Mouse (Mus musculus) midbrain, embryonic 14.5 days (tissue): ENCODE data around the gene Gm49776. TPM values are rescaled to one million over a fixed set of nuclear protein-coding genes. Genes with fewer than 3 reads are reported as not detected.
A peak's percentile ranks its signal among the peaks of the same experiment; 100 is the strongest.

Experiments used
- ATAC-seq: fragments of 200-750 bp; cut with Nextera tagmentation; 2 replicates; pipeline ENCODE4 v1.8.0; 2017; ENCODE audit warnings: moderate number of reproducible peaks, moderate library complexity; ENCODE audit not compliant: low FRiP score, low TSS enrichment
- DNase-seq: peaks from one replicate; pipeline ENCODE4 v3.0.0-alpha.2; 2015
- H3K27ac ChIP-seq: fragments of 300-500 bp; sonication (generic); replicated peaks from 2 replicates; pipeline ENCODE4 v1.5.1; 2014; ENCODE audit warnings: mild to moderate bottlenecking, low read depth, low read length, moderate library complexity
- H3K27me3 ChIP-seq: fragments of 300-500 bp; sonication (generic); 2 replicates; pipeline ENCODE4 v1.6.1; 2014; ENCODE audit warnings: low read length, control low read depth, mixed read lengths; ENCODE audit not compliant: control insufficient read depth, insufficient read depth
- H3K36me3 ChIP-seq: fragments of 300-500 bp; sonication (generic); 2 replicates; pipeline ENCODE4 v1.6.1; 2014; ENCODE audit warnings: low read length, control low read depth; ENCODE audit not compliant: control insufficient read depth, insufficient read depth
- H3K4me1 ChIP-seq: fragments of 300-500 bp; sonication (generic); 2 replicates; pipeline ENCODE4 v1.6.1; 2014; ENCODE audit warnings: mild to moderate bottlenecking, antibody characterized with exemption, low read length, control low read depth; ENCODE audit not compliant: control insufficient read depth, insufficient read depth
- H3K4me2 ChIP-seq: fragments of 300-500 bp; sonication (generic); 2 replicates; pipeline ENCODE4 v1.6.1; 2014; ENCODE audit warnings: mild to moderate bottlenecking, low read length, moderate library complexity
- H3K4me3 ChIP-seq: fragments of 300-500 bp; sonication (generic); replicated peaks from 2 replicates; pipeline ENCODE4 v1.5.1; 2014; ENCODE audit warnings: low read depth, low read length
- H3K9ac ChIP-seq: fragments of 300-500 bp; sonication (generic); replicated peaks from 2 replicates; pipeline ENCODE4 v1.6.1; 2014; ENCODE audit warnings: mild to moderate bottlenecking, low read length, moderate library complexity
- H3K9me3 ChIP-seq: fragments of 300-500 bp; sonication (generic); 2 replicates; pipeline ENCODE4 v1.6.1; 2016; ENCODE audit warnings: low read length, control low read depth, mixed read lengths; ENCODE audit not compliant: control insufficient read depth
- WGBS: fragments of 180-500 bp; shearing (Covaris S2); extraction: QIAGEN DNeasy Blood & Tissue Kit; methylation state at CpG from one replicate; pipeline ENCODE4 v1.1.7; 2014; 5-methylcytosine and 5-hydroxymethylcytosine counted together
- polyA plus RNA-seq: library from polyadenylated mRNA; unstranded; fragments of >200 nt; fragmentation: Nextera tagmentation; extraction: Ambion mirVana; gene quantifications from 2 replicates; pipeline ENCODE4 v1.2.1, GENCODE M21; 2014

Gene Gm49776
- polyA plus RNA-seq, 1 experiment from 2014 or later: 3.3 TPM

- Histone ChIP-seq H3K27me3 (no peaks in the 10 kb centered on the region), H3K4me1 (peaks cover 20% of the 10 kb centered on the region), H3K4me3 (no peak overlapping the region), H3K36me3 (peaks cover 77% of the 10 kb centered on the region), H3K27ac (no peak overlapping the region), H3K4me2 (no peak overlapping the region), H3K9me3 (no peaks in the 10 kb centered on the region), H3K9ac (no peak overlapping the region)
- 89% methylated on average over 6 of the region's 6 CpGs for WGBS
- ATAC-seq (no peak), DNase-seq (no peak)
Observed at GRCm38 (mm10) chr16:18252736-18253135, 5.4 kb downstream of the Gm49776 start.

GRCm38 (mm10) chr16:18250828-18251790, 7.0 kb downstream of the Gm49776 start:
- H3K4me2 ChIP-seq: peak overlapping the region; percentile 95
- peaks cover 71% of the 10 kb centered on the region for H3K36me3 ChIP-seq
- ATAC-seq: no peak
- no peaks in the 10 kb centered on the region for H3K27me3 ChIP-seq
- H3K4me3 ChIP-seq: 0 out of 2 replicates have a peak overlapping the region, but pooled peaks have one; percentile 88
- no peak overlapping the region for H3K27ac ChIP-seq
- peaks cover 34% of the 10 kb centered on the region for H3K4me1 ChIP-seq
- DNase-seq: no peak
- WGBS: 65% methylated on average over 10 of the region's 10 CpGs
- no peaks in the 10 kb centered on the region for H3K9me3 ChIP-seq
- peak overlapping the region; percentile 90 for H3K9ac ChIP-seq

DNA sequence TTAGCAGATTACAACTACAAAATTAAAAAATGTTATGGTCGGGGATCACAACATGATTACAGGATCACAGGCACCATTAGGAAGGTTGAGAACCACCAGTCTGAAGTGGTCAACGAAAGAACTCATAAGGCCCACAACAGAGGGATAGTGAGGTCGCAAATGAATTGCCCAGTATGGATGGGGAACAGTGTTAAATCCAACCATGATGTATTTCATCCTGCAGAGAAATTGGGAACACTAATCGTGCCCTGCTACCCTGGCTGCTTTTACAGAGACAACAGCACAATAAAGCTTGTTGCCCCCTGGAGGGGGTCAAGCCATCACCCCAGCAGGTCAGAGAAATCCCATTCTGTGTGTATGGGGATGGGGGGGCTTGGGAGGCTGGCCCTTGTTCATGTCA, 7.9 kb downstream of the Gm49776 start:
- Histone ChIP-seq H3K4me2 (peak overlapping the region; percentile 95), H3K4me1 (peaks cover 34% of the 10 kb centered on the region), H3K4me3 (peak overlapping the region; percentile 88), H3K27me3 (no peaks in the 10 kb centered on the region), H3K9ac (peak overlapping the region; percentile 90), H3K9me3 (no peaks in the 10 kb centered on the region), H3K36me3 (peaks cover 71% of the 10 kb centered on the region), H3K27ac (no peak overlapping the region)
- ATAC-seq (no peak), DNase-seq (no peak)
- whole genome bisulfite sequencing: 53% methylated on average over 4 of the region's 4 CpGs

GRCm38 (mm10) chr16:18249364-18249967, 8.7 kb downstream of the Gm49776 start:
- no peaks in the 10 kb centered on the region for H3K27me3 ChIP-seq
- H3K9ac ChIP-seq: peak overlapping the region; percentile 90
- no peaks in the 10 kb centered on the region for H3K9me3 ChIP-seq
- H3K27ac ChIP-seq: peak overlapping the region; percentile 92
- H3K4me1 ChIP-seq: peaks cover 34% of the 10 kb centered on the region
- ATAC-seq (no peak; the same call in 1 of the 2 replicates), DNase-seq (no peak)
- 9% methylated on average over 27 of the region's 27 CpGs for WGBS
- H3K4me3 ChIP-seq: peak overlapping the region; percentile 88
- H3K4me2 ChIP-seq: peak overlapping the region; percentile 95
- H3K36me3 ChIP-seq: peaks cover 70% of the 10 kb centered on the region

- DNase-seq (peak; percentile 99), ATAC-seq (peak; percentile 95)
- peaks cover 34% of the 10 kb centered on the region for H3K4me1 ChIP-seq
Observed at GRCm38 (mm10) chr16:18248433-18249363, 9.4 kb downstream of the Gm49776 start, which contains the start of the genes Trmt2a and Ranbp1. Gene Trmt2a (plus strand): TSS chr16:18248679. Gene Ranbp1 (minus strand): TSS chr16:18248732.

DNA sequence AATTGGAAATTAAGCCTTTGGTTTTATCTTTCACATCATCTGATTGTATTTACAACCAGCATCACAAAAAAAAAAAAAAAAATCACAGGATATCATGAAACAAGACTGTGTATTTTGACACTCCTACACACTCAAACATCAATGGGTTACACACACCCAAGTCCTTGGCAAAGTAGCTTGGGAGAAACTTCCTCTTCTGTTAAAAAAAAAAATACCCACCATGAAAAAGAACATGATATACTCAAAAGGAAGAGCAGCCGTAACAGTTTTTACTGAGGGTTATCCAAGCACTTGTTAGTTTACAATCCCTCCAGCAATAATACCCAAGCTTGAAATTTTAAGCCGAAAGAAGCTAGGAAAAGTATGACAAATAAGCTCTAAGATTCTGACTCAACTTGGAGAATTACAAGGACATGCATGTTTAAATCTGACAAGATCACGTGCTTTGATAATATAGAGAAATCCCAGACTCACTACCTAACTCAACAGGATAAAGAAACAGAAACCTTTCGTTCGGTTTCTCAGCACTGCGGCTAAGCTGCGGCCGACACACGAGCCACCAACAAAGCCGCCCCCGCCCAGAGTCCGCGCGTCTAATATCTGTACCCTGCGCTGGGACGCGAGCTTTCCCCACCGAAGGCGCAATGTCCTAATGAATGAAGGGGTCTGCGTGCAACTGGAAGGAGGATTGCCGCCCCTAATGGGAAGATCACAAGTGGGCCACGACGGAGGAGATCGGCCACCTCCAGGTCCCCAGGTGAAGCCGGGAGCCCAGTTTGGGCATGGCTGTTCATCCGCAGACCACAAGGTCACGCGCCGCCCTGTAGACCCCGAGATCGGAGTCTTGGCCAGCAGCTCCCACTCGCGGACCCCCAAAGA, 10.4 kb downstream of the Gm49776 start:
- DNase-seq (peak; percentile 57), ATAC-seq (peak; percentile 9; the same call in 1 of the 2 replicates)
- Histone ChIP-seq H3K27ac (peak overlapping the region; percentile 92), H3K36me3 (peaks cover 70% of the 10 kb centered on the region), H3K9me3 (no peaks in the 10 kb centered on the region), H3K4me2 (peak overlapping the region; percentile 95), H3K9ac (peak overlapping the region; percentile 90), H3K27me3 (no peaks in the 10 kb centered on the region), H3K4me3 (peak overlapping the region; percentile 88), H3K4me1 (peaks cover 34% of the 10 kb centered on the region)
- under 1% methylated on average over 33 of the region's 33 CpGs for WGBS

More at GRCm38 (mm10) chr16:18248433-18249363, 9.4 kb downstream of the Gm49776 start, which contains the start of the genes Trmt2a and Ranbp1:
- under 1% methylated on average over 101 of the region's 102 CpGs for WGBS
- peaks cover 70% of the 10 kb centered on the region for H3K36me3 ChIP-seq
- no peaks in the 10 kb centered on the region for H3K9me3 ChIP-seq
- H3K9ac ChIP-seq: peak within 1 kb of the TSS; percentile 90
- peak within 1 kb of the TSS; percentile 88 for H3K4me3 ChIP-seq
- H3K27ac ChIP-seq: peak within 1 kb of the TSS; percentile 92
- H3K27me3 ChIP-seq: no peaks in the 10 kb centered on the region
- H3K4me2 ChIP-seq: peak within 1 kb of the TSS; percentile 95

DNA sequence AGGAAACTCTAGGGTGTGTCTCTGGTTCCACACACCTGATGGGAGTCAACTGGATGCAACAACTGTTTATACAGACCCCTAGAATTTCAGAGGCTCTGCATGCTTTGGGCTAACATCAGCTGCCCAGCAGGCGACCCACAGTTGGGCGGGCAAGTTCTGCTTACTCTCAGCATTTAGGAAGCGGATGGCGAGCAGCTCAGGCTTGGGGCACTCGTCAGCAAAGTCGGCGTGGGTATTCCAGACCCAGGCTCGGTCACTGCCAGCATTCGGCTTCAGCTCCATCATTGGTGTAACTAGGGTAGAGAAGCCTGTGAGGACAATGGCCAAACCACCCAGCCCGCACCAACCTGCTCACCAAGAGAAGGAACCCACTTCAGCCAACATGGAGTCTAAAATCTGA, 16.5 kb downstream of the Gm49776 start:
- H3K9ac ChIP-seq: no peak overlapping the region
- H3K9me3 ChIP-seq: no peaks in the 10 kb centered on the region
- peaks cover 3% of the 10 kb centered on the region for H3K4me1 ChIP-seq
- 92% methylated on average over 10 of the region's 10 CpGs for WGBS
- H3K27me3 ChIP-seq: no peaks in the 10 kb centered on the region
- H3K36me3 ChIP-seq: peaks cover 87% of the 10 kb centered on the region
- no peak overlapping the region for H3K4me2 ChIP-seq
- ATAC-seq (no peak), DNase-seq (no peak)
- no peak overlapping the region for H3K27ac ChIP-seq
- H3K4me3 ChIP-seq: no peak overlapping the region
